10 mouse cellular contexts compared by ENCODE assay signal in genomic region chr2:105667626-105667950, GRCm38 (mm10). TPM values are rescaled to one million over a fixed set of nuclear protein-coding genes. Genes with fewer than 3 reads are reported as not detected.
A peak's percentile ranks its signal among the peaks of the same experiment; 100 is the strongest.
DNase-seq lines count a peak whose midpoint lies in the region; ATAC-seq and TF ChIP-seq lines count a peak whose summit lies in the region.
"Had no signal": no experiment of that assay in that cellular context is flagged by ENCODE, and none has a peak within 500 bp of the region (broad histone marks: within the 10 kb centered on the region; RNA-seq: fewer than 3 reads in every experiment).

No protein-coding gene starts in this region.

- H3K4me3 ChIP-seq in neural tube, embryonic 11.5 days (ENCODE audit: low read depth, low read length) = no peak overlapping the region
- no peak overlapping the region for H3K4me3 ChIP-seq in limb, embryonic 14.5 days (replicated peaks; ENCODE audit: low read length)
- H3K4me3 ChIP-seq: liver, embryonic 15.5 days had no signal

- H3K9ac ChIP-seq in neural tube, embryonic 11.5 days (ENCODE audit: low read length) = no peak overlapping the region
- no peak overlapping the region for H3K9ac ChIP-seq in limb, embryonic 14.5 days (ENCODE audit: low read depth, low read length, severe bottlenecking)
- H3K9ac ChIP-seq: liver, embryonic 15.5 days had no signal

- DNase-seq in cerebellum, adult 18-20 months = peak; percentile 41 to 46
- peak; percentile 49 for DNase-seq in neural tube, embryonic 11.5 days (ENCODE audit: low spot score)
- DNase-seq in neural tube, embryonic 10.5 days (ENCODE audit: extremely low spot score, low spot score) = no peak
- DNase-seq in limb, embryonic 14.5 days (ENCODE audit: low spot score) = no peak
- no peak for DNase-seq in thymus, postnatal 36 days
- no peak for DNase-seq in adrenal gland, postnatal 36 days

- no peak for TF ChIP-seq POLR2A in limb, embryonic 14.5 days (IDR thresholded peaks at IDR 0.05; ENCODE audit: borderline replicate concordance, extremely low read depth, insufficient read depth, insufficient read length)

- no peaks in the 10 kb centered on the region for H3K36me3 ChIP-seq in neural tube, embryonic 11.5 days (ENCODE audit: control insufficient read depth, insufficient read depth, low read length)
- H3K36me3 ChIP-seq in limb, embryonic 14.5 days (ENCODE audit: control insufficient read depth, insufficient read depth, low read length) = no peaks in the 10 kb centered on the region
- H3K36me3 ChIP-seq: liver, embryonic 15.5 days had no signal

- peaks cover 93% of the 10 kb centered on the region for H3K27me3 ChIP-seq in neural tube, embryonic 11.5 days (ENCODE audit: control insufficient read depth, insufficient read depth, low read length)
- H3K27me3 ChIP-seq in limb, embryonic 14.5 days (ENCODE audit: control insufficient read depth, insufficient read depth, low read length) = peaks cover 100% of the 10 kb centered on the region

- no peaks in the 10 kb centered on the region for H3K9me3 ChIP-seq in neural tube, embryonic 11.5 days (ENCODE audit: control insufficient read depth, low read length)
- H3K9me3 ChIP-seq in limb, embryonic 14.5 days (ENCODE audit: control insufficient read depth, low read length) = no peaks in the 10 kb centered on the region
- H3K9me3 ChIP-seq: liver, embryonic 15.5 days had no signal

- no peak overlapping the region for H3K27ac ChIP-seq in neural tube, embryonic 11.5 days (ENCODE audit: low read depth, low read length)
- H3K27ac ChIP-seq in limb, embryonic 14.5 days (replicated peaks; ENCODE audit: low read depth, low read length) = no peak overlapping the region
- H3K27ac ChIP-seq: liver, embryonic 15.5 days had no signal

- peaks cover 20% of the 10 kb centered on the region for H3K4me1 ChIP-seq in neural tube, embryonic 11.5 days (ENCODE audit: control insufficient read depth, insufficient read depth, low read length)
- H3K4me1 ChIP-seq in limb, embryonic 14.5 days (ENCODE audit: control insufficient read depth, insufficient read depth, low read length) = 0 out of 2 replicates have a peak, but pooled peaks cover 5% of the 10 kb centered on the region

- 0% methylated on average over 11 of the region's 11 CpGs for WGBS in neural tube, embryonic 11.5 days
- WGBS in limb, embryonic 14.5 days = under 1% methylated on average over 11 of the region's 11 CpGs

- H3K4me2 ChIP-seq in neural tube, embryonic 11.5 days (ENCODE audit: low read depth) = 0 out of 2 replicates have a peak overlapping the region, but pooled peaks have one; percentile 3
- H3K4me2 ChIP-seq in limb, embryonic 14.5 days (replicated peaks; ENCODE audit: low read depth, low read length, severe bottlenecking) = no peak overlapping the region
- H3K4me2 ChIP-seq: liver, embryonic 15.5 days had no signal

- ATAC-seq in cerebellum, adult (ENCODE audit: insufficient number of reproducible peaks, low FRiP score, low TSS enrichment) = no peak
- no peak for ATAC-seq in neural tube, embryonic 11.5 days (ENCODE audit: insufficient read depth, low FRiP score, low TSS enrichment)
- peak; percentile 48; the same call in 1 of the 2 replicates for ATAC-seq in limb, embryonic 14.5 days (ENCODE audit: low FRiP score, low read depth)
- no peak for ATAC-seq in erythroblast, adult 5-6 weeks (replicated peaks; ENCODE audit: low FRiP score, poor library complexity, severe bottlenecking)

RNA-seq across cellular contexts. Expression of gene Pax6, which starts 1.1 kb away (rescaled TPM):
- 28.2 and 30.7 TPM in 2 replicates for polyA plus RNA-seq in neural tube, embryonic 11.5 days (2014; fragmentation: Nextera tagmentation; extraction: Ambion mirVana)
- polyA plus RNA-seq in limb, embryonic 14.5 days (2012; rRNA removed) = 0.36 and 0.44 TPM in 2 replicates
- polyA plus RNA-seq in limb, embryonic 14.5 days (2014; fragmentation: Nextera tagmentation; extraction: Ambion mirVana) = 0.23 and 0.48 TPM in 2 replicates
- 1.3 TPM in 1 of 2 replicates, not detected in the other for total RNA-seq in erythroblast, adult 5-6 weeks (2015; ENCODE audit: low replicate concordance)
- total RNA-seq in erythroblast, adult 5-6 weeks (2017; ENCODE audit: low replicate concordance) = not detected in 2 replicates
- not detected for total RNA-seq in adrenal gland, postnatal 36 days (2021)
- polyA plus RNA-seq: gonadal fat pad, adult 2 months; liver, embryonic 15.5 days had no signal

Comparison
In these comparisons a context has a peak if more than half of its experiments do, and no peak if none do; other contexts are left out.
1. DNase-seq: peak in cerebellum, adult 18-20 months (2 of 2) and neural tube, embryonic 11.5 days (single experiment); none in neural tube, embryonic 10.5 days (single experiment), limb, embryonic 14.5 days (single experiment), thymus, postnatal 36 days (0 of 2) and adrenal gland, postnatal 36 days (0 of 2).